Mouse (Mus musculus) heart, adult 9 months (tissue): Measurements from ENCODE around the gene Fscb.

Experiments
- DNase-seq, 2 experiments: peaks; one replicate each; pipeline ENCODE4 v3.0.0; 2022; ENCODE audit warnings: low spot score in 2 of 2

Gene Fscb

DNA sequence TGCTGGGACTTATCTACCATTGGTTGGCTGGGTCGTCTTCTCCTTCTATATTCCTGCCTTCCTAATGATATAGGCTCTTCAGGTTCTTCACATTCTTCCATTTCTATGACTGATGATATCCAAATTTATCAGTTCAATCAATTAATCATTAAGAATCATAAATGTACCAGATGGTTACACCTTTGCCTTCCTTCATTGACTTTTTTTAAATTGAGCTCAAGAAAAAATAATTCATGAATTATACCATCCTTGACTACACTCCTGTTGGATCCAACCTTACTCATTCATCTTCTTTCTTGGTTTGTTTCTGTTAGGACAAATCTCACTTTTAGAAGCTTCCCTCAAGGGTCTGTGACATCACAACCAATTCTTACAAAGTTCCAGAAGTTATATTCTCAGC, at the start of gene Fscb:
Gene Fscb (minus strand): TSS at position 101 of the 400 bp plus-strand sequence.
- no peak for DNase-seq

DNA sequence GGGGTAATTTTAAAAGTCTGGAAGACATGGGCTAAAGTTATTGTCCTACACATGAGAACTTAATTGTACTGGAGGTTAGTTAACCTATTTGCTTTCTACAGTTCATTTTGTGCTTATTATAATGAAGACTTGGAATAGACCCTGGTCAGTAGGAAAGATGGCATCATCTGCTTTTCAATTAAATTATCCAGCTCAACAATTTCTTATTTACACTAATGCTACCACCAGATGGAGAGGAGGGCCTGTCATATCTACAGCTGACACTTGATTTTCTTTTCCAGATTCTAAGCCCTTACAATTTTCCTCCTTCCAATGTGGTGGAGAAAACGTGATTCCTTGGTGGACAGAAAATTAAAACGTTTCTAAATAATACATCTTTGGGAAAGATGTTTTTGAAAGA, 42.3 kb upstream of the Fscb start:
- no peak for DNase-seq

DNA sequence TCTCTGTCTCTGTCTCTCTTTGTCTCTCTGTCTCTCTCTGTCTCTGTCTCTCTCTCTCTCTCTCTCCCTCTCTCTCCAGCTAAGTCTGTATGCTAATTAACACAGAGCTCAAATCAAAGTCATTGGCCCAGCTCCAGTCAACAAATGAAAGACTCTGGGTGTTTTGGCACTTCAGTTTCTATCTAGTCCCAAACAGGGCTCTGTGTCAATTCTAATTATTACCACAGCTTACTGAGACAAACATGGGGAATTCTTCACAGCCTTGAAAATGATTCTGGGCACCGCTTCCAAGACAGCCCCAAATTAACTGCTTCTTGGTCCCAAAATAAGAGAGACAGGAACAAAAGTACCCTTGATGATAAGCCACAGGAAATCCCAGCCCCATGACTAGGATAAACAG, 38.9 kb upstream of the Fscb start:
- no peak for DNase-seq

DNA sequence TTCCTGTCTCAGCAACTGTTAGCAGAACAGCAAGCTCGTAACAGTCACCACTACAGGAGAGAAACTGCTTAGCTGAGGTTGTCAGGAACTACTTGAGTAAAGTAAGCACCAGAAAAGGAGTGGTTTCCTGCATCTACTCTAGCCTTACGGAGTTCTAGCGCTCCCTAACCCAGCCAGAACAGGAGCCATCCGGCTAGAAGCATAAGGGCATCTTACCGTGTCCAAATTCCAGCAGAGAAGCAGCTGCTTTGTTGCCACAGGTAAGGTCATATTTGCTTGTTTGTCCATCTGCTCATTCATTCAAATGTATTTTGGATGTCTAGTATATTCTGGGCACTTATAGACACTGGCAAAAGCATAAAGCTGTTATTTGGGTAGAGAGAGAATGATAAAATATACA, 23.2 kb upstream of the Fscb start:
- DNase-seq = no peak

DNA sequence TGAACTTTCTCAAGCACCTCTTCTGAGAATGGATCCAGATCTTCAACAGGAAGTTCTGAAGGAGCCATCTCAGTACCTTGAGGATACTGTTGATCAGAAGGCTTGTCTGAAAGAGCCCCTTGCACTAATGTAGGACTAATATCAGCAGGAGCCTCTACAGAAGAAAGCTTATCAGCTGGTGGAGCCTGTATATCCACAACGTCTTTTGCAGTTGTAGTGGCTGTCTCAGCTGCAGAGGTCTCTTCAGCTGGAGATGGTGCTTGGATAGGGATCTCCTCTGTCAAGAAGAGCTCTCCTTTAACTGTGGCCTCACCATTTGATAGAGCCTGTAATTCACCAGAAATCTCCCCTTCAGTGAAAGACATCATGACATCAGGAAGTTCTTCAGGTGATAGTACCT, 875 bp downstream of the Fscb start:
- DNase-seq = no peak

DNA sequence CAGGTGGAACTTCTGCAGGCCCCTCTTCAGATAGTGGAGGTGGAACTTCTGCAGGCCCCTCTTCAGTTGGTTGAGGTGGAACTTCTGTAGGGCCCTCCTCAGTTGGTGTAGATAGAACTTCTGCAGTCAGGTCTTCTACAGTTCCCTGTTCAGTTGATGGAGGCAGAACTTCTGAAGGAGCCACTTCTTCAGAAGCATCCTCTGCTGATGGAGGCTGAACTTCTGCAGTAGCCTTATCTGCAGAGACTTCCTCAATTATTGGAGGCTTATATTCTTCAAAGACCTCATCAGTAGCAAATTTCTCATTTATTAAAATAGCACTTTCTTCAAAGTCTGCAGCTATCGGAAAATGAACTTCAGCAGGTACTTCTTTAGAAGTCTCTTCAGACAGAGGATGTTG, 1.4 kb downstream of the Fscb start:
- DNase-seq = no peak

DNA sequence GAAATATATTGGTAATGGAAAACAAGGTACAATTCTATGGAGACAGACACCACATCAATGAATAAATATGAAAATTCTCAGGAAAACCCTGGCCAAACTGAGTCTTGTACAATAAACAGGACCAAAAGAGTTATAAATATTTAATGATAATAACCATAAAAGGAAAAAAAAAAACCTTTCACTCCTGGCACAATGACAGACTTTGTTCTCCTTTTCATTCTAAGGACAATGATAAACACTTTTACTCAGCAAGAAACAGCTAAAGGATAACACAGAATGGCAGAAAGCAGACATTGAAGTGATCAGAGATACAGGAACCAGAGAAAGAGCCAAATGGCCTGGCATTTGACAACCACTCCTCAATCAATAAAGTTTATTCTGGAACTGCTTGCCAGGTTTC, 19.3 kb downstream of the Fscb start:
- DNase-seq = no peak

DNA sequence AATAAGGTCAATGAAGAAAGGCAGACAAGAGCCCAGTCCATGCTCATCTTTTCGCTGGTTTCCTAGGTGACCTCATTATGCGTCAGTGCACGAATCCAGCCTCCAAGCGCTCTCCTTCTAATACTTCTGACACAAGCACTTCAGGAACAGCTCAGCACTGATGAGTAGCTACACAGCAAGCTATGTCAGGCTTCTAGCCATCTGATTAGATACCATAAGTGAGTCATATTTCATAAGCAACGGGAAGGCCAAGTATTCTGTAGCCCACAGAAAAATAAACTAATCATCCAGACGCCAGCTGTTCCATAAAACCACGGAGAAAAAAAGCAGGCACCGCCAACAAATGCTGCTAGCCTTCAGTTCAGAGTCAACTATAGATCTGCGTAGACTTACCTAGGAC, 24.6 kb downstream of the Fscb start:
- peak in 1 of 2 experiments; percentile 2 for DNase-seq

DNA sequence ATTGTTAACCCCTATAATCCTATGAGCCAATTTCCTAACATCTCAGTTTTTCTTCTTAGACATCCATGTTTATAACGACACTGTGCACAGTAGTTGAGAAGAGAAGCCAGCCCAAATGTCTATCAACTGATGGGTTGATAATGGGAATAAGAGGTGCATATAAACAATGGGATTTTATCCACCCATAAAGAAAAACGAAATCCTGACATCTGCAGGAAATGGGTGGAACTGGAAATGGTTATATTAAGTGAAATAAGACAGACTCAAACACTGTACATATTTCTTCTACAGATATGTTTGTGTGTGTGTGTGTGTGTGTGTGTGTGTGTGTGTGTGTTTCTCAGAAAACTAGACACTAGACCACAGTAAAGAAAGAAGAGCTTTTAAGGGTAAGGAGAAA, 37.8 kb downstream of the Fscb start:
- no peak for DNase-seq
